Mouse (Mus musculus): ENCODE data around the gene Zfp369. TPM values are rescaled to one million over a fixed set of nuclear protein-coding genes. Genes with fewer than 3 reads are reported as not detected.

Gene Zfp369
- total and polyA plus RNA-seq, 3 experiments = 14.1 to 15.3 TPM; not detected in 1

Other genes starting within 250 kb of the Zfp369 start
- not detected in 2 replicates for gene Spata31d1c, start 245.8 kb upstream of the Zfp369 start, total RNA-seq (2012; rRNA removed)
- gene Spata31d1c, start 245.8 kb upstream of the Zfp369 start, polyA plus RNA-seq (2012; ENCODE audit: insufficient read depth in 1 of 2, insufficient read length in 2 of 2, low read depth in 1 of 2, low replicate concordance in 2 of 2, missing spikeins in 1 of 2) = not detected
- gene Prss47, start 226.1 kb upstream of the Zfp369 start, total RNA-seq (2012; rRNA removed) = not detected in 2 replicates
- gene Prss47, start 226.1 kb upstream of the Zfp369 start, polyA plus RNA-seq (2012; ENCODE audit: insufficient read depth in 1 of 2, insufficient read length in 2 of 2, low read depth in 1 of 2, low replicate concordance in 2 of 2, missing spikeins in 1 of 2) = not detected
- gene Mfsd14b, start 165.8 kb upstream of the Zfp369 start, total RNA-seq (2012; rRNA removed) = 45.7 and 47.9 TPM in 2 replicates
- 10 to 100 TPM in 1 of 2 experiments, not detected in 1; 48.1 TPM for gene Mfsd14b, start 165.8 kb upstream of the Zfp369 start, polyA plus RNA-seq (2012; ENCODE audit: insufficient read depth in 1 of 2, insufficient read length in 2 of 2, low read depth in 1 of 2, low replicate concordance in 2 of 2, missing spikeins in 1 of 2)
- gene Olfr465-ps1, start 140.7 kb upstream of the Zfp369 start, total RNA-seq (2012; rRNA removed) = not detected in 2 replicates
- gene Olfr465-ps1, start 140.7 kb upstream of the Zfp369 start, polyA plus RNA-seq (2012; ENCODE audit: insufficient read depth in 1 of 2, insufficient read length in 2 of 2, low read depth in 1 of 2, low replicate concordance in 2 of 2, missing spikeins in 1 of 2) = not detected
- not detected in 2 replicates for gene Olfr466, start 128.6 kb upstream of the Zfp369 start, total RNA-seq (2012; rRNA removed)
- gene Olfr466, start 128.6 kb upstream of the Zfp369 start, polyA plus RNA-seq (2012; ENCODE audit: insufficient read depth in 1 of 2, insufficient read length in 2 of 2, low read depth in 1 of 2, low replicate concordance in 2 of 2, missing spikeins in 1 of 2) = not detected
- gene Nlrp4f, start 72.8 kb upstream of the Zfp369 start, total RNA-seq (2012; rRNA removed) = 0.04 TPM in 1 of 2 replicates, not detected in the other
- not detected for gene Nlrp4f, start 72.8 kb upstream of the Zfp369 start, polyA plus RNA-seq (2012; ENCODE audit: insufficient read depth in 1 of 2, insufficient read length in 2 of 2, low read depth in 1 of 2, low replicate concordance in 2 of 2, missing spikeins in 1 of 2)
- not detected in 2 replicates for gene Gm10775, start 19.3 kb upstream of the Zfp369 start, total RNA-seq (2012; rRNA removed)
- gene Gm10775, start 19.3 kb upstream of the Zfp369 start, polyA plus RNA-seq (2012; ENCODE audit: insufficient read depth in 1 of 2, insufficient read length in 2 of 2, low read depth in 1 of 2, low replicate concordance in 2 of 2, missing spikeins in 1 of 2) = under 1 TPM in 1 of 2 experiments, not detected in 1; 0.21 TPM
- not detected in 2 replicates for gene Gm10139, start 233.9 kb downstream of the Zfp369 start, total RNA-seq (2012; rRNA removed)
- gene Gm10139, start 233.9 kb downstream of the Zfp369 start, polyA plus RNA-seq (2012; ENCODE audit: insufficient read depth in 1 of 2, insufficient read length in 2 of 2, low read depth in 1 of 2, low replicate concordance in 2 of 2, missing spikeins in 1 of 2) = not detected

Measured in MEL (cell line).